Mouse (Mus musculus) olfactory bulb, adult 2 months (tissue): ENCODE data around the gene Dzip1.

Experiments
- CTCF ChIP-seq: fragments of 200-500 bp; IDR thresholded peaks from 2 replicates; pipeline ENCODE4 v1.5.1; 2012; ENCODE audit warnings: low read depth, mild to moderate bottlenecking, low read length, moderate library complexity; ENCODE audit not compliant: insufficient read depth
- POLR2A ChIP-seq: fragments of 200-500 bp; IDR thresholded peaks from 2 replicates; pipeline ENCODE4 v1.6.1; 2012; ENCODE audit warnings: mild to moderate bottlenecking, low read depth, low read length, moderate library complexity; ENCODE audit not compliant: insufficient read depth

- TF ChIP-seq CTCF (no peak), POLR2A (no peak)
These were observed 47.0 kb upstream of the Dzip1 start for GRCm38 (mm10) chr14:118972268-118972667.
